Mouse (Mus musculus): Measurements from ENCODE around the gene Erbin. TPM values are rescaled to one million over a fixed set of nuclear protein-coding genes. Genes with fewer than 3 reads are reported as not detected.

The Erbin gene
- polyA plus RNA-seq, 2 experiments = 39.7 to 40.2 TPM

GRCm38 (mm10) chr13:103890038-103890437 lies 30.3 kb downstream of the Erbin start:
- TF ChIP-seq POLR2A (IDR thresholded peaks at IDR 0.05; ENCODE audit: borderline replicate concordance, extremely low read depth, insufficient read depth, insufficient read length) = no peak
- no peak for ATAC-seq (ENCODE audit: low FRiP score, low read depth)
- Histone ChIP-seq H3K27ac (replicated peaks; ENCODE audit: low read depth, low read length) (no peak overlapping the region), H3K4me3 (replicated peaks; ENCODE audit: low read length) (no peak overlapping the region), H3K9me3 (ENCODE audit: control insufficient read depth, low read length) (no peaks in the 10 kb centered on the region), H3K4me1 (ENCODE audit: control insufficient read depth, insufficient read depth, low read length) (0 out of 2 replicates have a peak, but pooled peaks cover 2% of the 10 kb centered on the region), H3K27me3 (ENCODE audit: control insufficient read depth, insufficient read depth, low read length) (no peaks in the 10 kb centered on the region), H3K9ac (ENCODE audit: low read depth, low read length, severe bottlenecking) (no peak overlapping the region), H3K36me3 (ENCODE audit: control insufficient read depth, insufficient read depth, low read length) (peaks cover 9% of the 10 kb centered on the region), H3K4me2 (replicated peaks; ENCODE audit: low read depth, low read length, severe bottlenecking) (no peak overlapping the region)
- WGBS = 69% methylated on average over 3 of the region's 3 CpGs
- no peak for DNase-seq (ENCODE audit: low spot score)

GRCm38 (mm10) chr13:103886503-103886902 lies 33.8 kb downstream of the Erbin start:
- no peak for ATAC-seq (ENCODE audit: low FRiP score, low read depth)
- Histone ChIP-seq H3K9ac (ENCODE audit: low read depth, low read length, severe bottlenecking) (no peak overlapping the region), H3K27ac (replicated peaks; ENCODE audit: low read depth, low read length) (no peak overlapping the region), H3K4me3 (replicated peaks; ENCODE audit: low read length) (no peak overlapping the region), H3K4me2 (replicated peaks; ENCODE audit: low read depth, low read length, severe bottlenecking) (no peak overlapping the region), H3K4me1 (ENCODE audit: control insufficient read depth, insufficient read depth, low read length) (0 out of 2 replicates have a peak, but pooled peaks cover 2% of the 10 kb centered on the region), H3K9me3 (ENCODE audit: control insufficient read depth, low read length) (no peaks in the 10 kb centered on the region), H3K36me3 (ENCODE audit: control insufficient read depth, insufficient read depth, low read length) (peaks cover 18% of the 10 kb centered on the region), H3K27me3 (ENCODE audit: control insufficient read depth, insufficient read depth, low read length) (no peaks in the 10 kb centered on the region)
- TF ChIP-seq POLR2A (IDR thresholded peaks at IDR 0.05; ENCODE audit: borderline replicate concordance, extremely low read depth, insufficient read depth, insufficient read length) = no peak
- DNase-seq (ENCODE audit: low spot score) = no peak
- WGBS = 86% methylated on average over 3 of the region's 3 CpGs

GRCm38 (mm10) chr13:103881200-103881599 lies 39.1 kb downstream of the Erbin start:
- Histone ChIP-seq H3K9ac (ENCODE audit: low read depth, low read length, severe bottlenecking) (no peak overlapping the region), H3K27me3 (ENCODE audit: control insufficient read depth, insufficient read depth, low read length) (no peaks in the 10 kb centered on the region), H3K4me1 (ENCODE audit: control insufficient read depth, insufficient read depth, low read length) (no peaks in the 10 kb centered on the region), H3K9me3 (ENCODE audit: control insufficient read depth, low read length) (no peaks in the 10 kb centered on the region), H3K27ac (replicated peaks; ENCODE audit: low read depth, low read length) (no peak overlapping the region), H3K4me3 (replicated peaks; ENCODE audit: low read length) (no peak overlapping the region), H3K36me3 (ENCODE audit: control insufficient read depth, insufficient read depth, low read length) (peaks cover 28% of the 10 kb centered on the region), H3K4me2 (replicated peaks; ENCODE audit: low read depth, low read length, severe bottlenecking) (no peak overlapping the region)
- DNase-seq (ENCODE audit: low spot score) (no peak), ATAC-seq (ENCODE audit: low FRiP score, low read depth) (no peak)
- WGBS = 90% methylated on average over 4 of the region's 4 CpGs
- no peak for TF ChIP-seq POLR2A (IDR thresholded peaks at IDR 0.05; ENCODE audit: borderline replicate concordance, extremely low read depth, insufficient read depth, insufficient read length)

- H3K9me3 ChIP-seq (ENCODE audit: control insufficient read depth, low read length) = no peaks in the 10 kb centered on the region
- no peaks in the 10 kb centered on the region for H3K4me1 ChIP-seq (ENCODE audit: control insufficient read depth, insufficient read depth, low read length)
- no peak overlapping the region for H3K27ac ChIP-seq (replicated peaks; ENCODE audit: low read depth, low read length)
- H3K9ac ChIP-seq (ENCODE audit: low read depth, low read length, severe bottlenecking) = no peak overlapping the region
- H3K27me3 ChIP-seq (ENCODE audit: control insufficient read depth, insufficient read depth, low read length) = no peaks in the 10 kb centered on the region
- TF ChIP-seq POLR2A (IDR thresholded peaks at IDR 0.05; ENCODE audit: borderline replicate concordance, extremely low read depth, insufficient read depth, insufficient read length) = no peak
- no peak overlapping the region for H3K4me3 ChIP-seq (replicated peaks; ENCODE audit: low read length)
- no peak for DNase-seq (ENCODE audit: low spot score)
- H3K4me2 ChIP-seq (replicated peaks; ENCODE audit: low read depth, low read length, severe bottlenecking) = no peak overlapping the region
- ATAC-seq (ENCODE audit: low FRiP score, low read depth) = no peak
- H3K36me3 ChIP-seq (ENCODE audit: control insufficient read depth, insufficient read depth, low read length) = peaks cover 17% of the 10 kb centered on the region
Measured at GRCm38 (mm10) chr13:103876743-103877142, 43.6 kb downstream of the Erbin start.

GRCm38 (mm10) chr13:103875823-103876514 lies 44.3 kb downstream of the Erbin start:
- Histone ChIP-seq H3K4me2 (replicated peaks; ENCODE audit: low read depth, low read length, severe bottlenecking) (no peak overlapping the region), H3K4me1 (ENCODE audit: control insufficient read depth, insufficient read depth, low read length) (no peaks in the 10 kb centered on the region), H3K9ac (ENCODE audit: low read depth, low read length, severe bottlenecking) (no peak overlapping the region), H3K4me3 (replicated peaks; ENCODE audit: low read length) (no peak overlapping the region), H3K36me3 (ENCODE audit: control insufficient read depth, insufficient read depth, low read length) (peaks cover 18% of the 10 kb centered on the region), H3K9me3 (ENCODE audit: control insufficient read depth, low read length) (no peaks in the 10 kb centered on the region), H3K27me3 (ENCODE audit: control insufficient read depth, insufficient read depth, low read length) (no peaks in the 10 kb centered on the region), H3K27ac (replicated peaks; ENCODE audit: low read depth, low read length) (no peak overlapping the region)
- 92% methylated on average over 6 of the region's 6 CpGs for WGBS
- no peak for TF ChIP-seq POLR2A (IDR thresholded peaks at IDR 0.05; ENCODE audit: borderline replicate concordance, extremely low read depth, insufficient read depth, insufficient read length)
- ATAC-seq (ENCODE audit: low FRiP score, low read depth) (no peak), DNase-seq (ENCODE audit: low spot score) (no peak)
